Mouse (Mus musculus) kidney, adult 2 months (tissue): ENCODE measurements around the gene Naa10.

ENCODE experiments used
- CTCF ChIP-seq: fragments of 200-500 bp; conservative IDR thresholded peaks from 2 replicates; pipeline ENCODE4 v1.5.1; 2011; ENCODE audit warnings: low read depth, mild to moderate bottlenecking, control low read depth, low read length, moderate library complexity, mixed read lengths; ENCODE audit not compliant: insufficient read depth, insufficient read length
- POLR2A ChIP-seq: fragments of 200-500 bp; IDR thresholded peaks from one replicate; pipeline ENCODE4 v1.6.1; 2011; ENCODE audit warnings: low read depth, low read length, control low read depth

- no peak for TF ChIP-seq CTCF
- TF ChIP-seq POLR2A, result no peak
Observed at GRCm38 (mm10) chrX:73881036-73881427, 40.7 kb downstream of the Naa10 start.
